Mouse (Mus musculus) lung, postnatal 0 days (tissue): ENCODE measurements around the gene Shc3.

Experiments
- CTCF ChIP-seq: IDR thresholded peaks from 2 replicates; pipeline ENCODE4 v1.5.1; 2016; ENCODE audit warnings: antibody characterized with exemption, mild to moderate bottlenecking
- EP300 ChIP-seq: IDR thresholded peaks from 2 replicates; pipeline ENCODE4 v1.6.1; 2016; ENCODE audit warnings: antibody characterized with exemption, mild to moderate bottlenecking, control low read depth

- TF ChIP-seq CTCF, result no peak
- no peak for TF ChIP-seq EP300
Observed at GRCm38 (mm10) chr13:51535326-51535725, 33.9 kb downstream of the Shc3 start.
